Mouse (Mus musculus): Measurements from ENCODE around the gene Chrdl2. TPM values are rescaled to one million over a fixed set of nuclear protein-coding genes. Genes with fewer than 3 reads are reported as not detected.

The Chrdl2 gene
- polyA plus RNA-seq, 1 experiment from 2014 or later, result 2.2 TPM

DNA sequence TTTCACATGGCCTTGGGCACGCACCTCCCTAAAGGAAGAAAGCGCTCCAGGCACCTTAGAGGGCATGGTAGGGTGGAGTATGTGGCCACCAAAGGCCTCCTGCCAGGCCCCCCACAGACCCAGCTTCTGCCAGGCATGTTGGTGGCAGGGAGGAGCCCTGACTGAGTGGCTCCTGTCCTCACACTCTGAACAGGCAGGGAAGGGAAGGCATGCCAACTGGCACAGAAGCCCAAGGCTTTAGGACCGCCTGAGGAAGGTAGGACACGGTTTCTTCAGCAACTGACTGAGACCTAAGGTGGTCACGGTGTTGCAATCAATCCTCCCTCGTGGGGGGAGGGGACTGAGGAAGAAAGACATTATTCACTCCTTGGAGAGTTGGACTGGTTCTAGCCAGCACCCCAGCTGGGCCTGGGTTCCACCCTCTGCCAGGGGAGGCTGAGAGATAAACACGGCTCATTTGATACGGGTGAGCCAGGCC, 8.2 kb downstream of the Chrdl2 start:
- ATAC-seq (ENCODE audit: insufficient number of reproducible peaks, insufficient read depth, low FRiP score, low TSS enrichment, low read depth), result no peak
- Histone ChIP-seq H3K9ac (no peak overlapping the region), H3K27ac (no peak overlapping the region), H3K27me3 (peaks cover 22% of the 10 kb centered on the region), H3K4me2 (no peak overlapping the region), H3K36me3 (no peaks in the 10 kb centered on the region), H3K4me3 (no peak overlapping the region), H3K4me1 (0 out of 2 replicates have a peak, but pooled peaks cover 10% of the 10 kb centered on the region), H3K9me3 (no peaks in the 10 kb centered on the region)
- 49% methylated on average over 8 of the region's 8 CpGs for WGBS

DNA sequence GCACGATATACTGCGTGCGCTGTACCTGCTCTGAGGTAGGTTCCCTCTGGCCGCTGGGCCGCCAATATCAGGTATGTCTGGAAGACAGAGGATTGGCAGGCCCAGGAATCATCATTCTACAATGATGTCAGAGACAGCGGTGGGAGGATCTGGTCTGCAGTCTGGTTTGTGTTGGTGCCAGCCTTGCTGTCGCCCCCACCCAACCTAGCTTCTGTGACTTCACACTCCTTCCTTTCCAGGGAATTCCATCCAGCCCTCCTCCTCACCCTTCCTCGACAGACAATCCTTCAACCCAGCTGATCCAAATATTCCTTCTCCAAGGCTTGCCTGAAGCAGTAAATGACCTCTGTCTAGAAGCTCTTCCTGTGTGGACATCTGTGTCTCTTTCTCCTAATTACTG, 11.1 kb downstream of the Chrdl2 start:
- Histone ChIP-seq H3K4me1 (0 out of 2 replicates have a peak, but pooled peaks cover 6% of the 10 kb centered on the region), H3K9ac (no peak overlapping the region), H3K27ac (no peak overlapping the region), H3K4me2 (no peak overlapping the region), H3K4me3 (no peak overlapping the region), H3K36me3 (no peaks in the 10 kb centered on the region), H3K9me3 (no peaks in the 10 kb centered on the region), H3K27me3 (0 out of 2 replicates have a peak, but pooled peaks cover 5% of the 10 kb centered on the region)
- WGBS, result 79% methylated on average over 8 of the region's 8 CpGs
- ATAC-seq (ENCODE audit: insufficient number of reproducible peaks, insufficient read depth, low FRiP score, low TSS enrichment, low read depth), result no peak

GRCm38 (mm10) chr7:100027353-100027752, 21.4 kb downstream of the Chrdl2 start:
- Histone ChIP-seq H3K4me1 (no peaks in the 10 kb centered on the region), H3K36me3 (no peaks in the 10 kb centered on the region), H3K9ac (no peak overlapping the region), H3K27me3 (no peaks in the 10 kb centered on the region), H3K4me3 (no peak overlapping the region), H3K4me2 (no peak overlapping the region), H3K9me3 (no peaks in the 10 kb centered on the region), H3K27ac (no peak overlapping the region)
- ATAC-seq (ENCODE audit: insufficient number of reproducible peaks, insufficient read depth, low FRiP score, low TSS enrichment, low read depth), result no peak
- WGBS, result 61% methylated on average over 5 of the region's 5 CpGs

- WGBS, result 44% methylated on average over 3 of the region's 3 CpGs
- no peaks in the 10 kb centered on the region for H3K36me3 ChIP-seq
- H3K4me1 ChIP-seq, result no peaks in the 10 kb centered on the region
- no peaks in the 10 kb centered on the region for H3K27me3 ChIP-seq
- no peak overlapping the region for H3K9ac ChIP-seq
- H3K27ac ChIP-seq, result no peak overlapping the region
- H3K9me3 ChIP-seq, result no peaks in the 10 kb centered on the region
- H3K4me2 ChIP-seq, result no peak overlapping the region
- H3K4me3 ChIP-seq, result no peak overlapping the region
- no peak for ATAC-seq (ENCODE audit: insufficient number of reproducible peaks, insufficient read depth, low FRiP score, low TSS enrichment, low read depth)
These were observed 23.3 kb downstream of the Chrdl2 start for GRCm38 (mm10) chr7:100029307-100029706.

GRCm38 (mm10) chr7:100030996-100031749, 25.2 kb downstream of the Chrdl2 start:
- Histone ChIP-seq H3K27me3 (no peaks in the 10 kb centered on the region), H3K9me3 (no peaks in the 10 kb centered on the region), H3K4me3 (no peak overlapping the region), H3K4me1 (0 out of 2 replicates have a peak, but pooled peaks cover 2% of the 10 kb centered on the region), H3K4me2 (no peak overlapping the region), H3K9ac (no peak overlapping the region), H3K36me3 (no peaks in the 10 kb centered on the region), H3K27ac (no peak overlapping the region)
- WGBS, result 80% methylated on average over 8 of the region's 8 CpGs
- ATAC-seq (ENCODE audit: insufficient number of reproducible peaks, insufficient read depth, low FRiP score, low TSS enrichment, low read depth), result no peak

DNA sequence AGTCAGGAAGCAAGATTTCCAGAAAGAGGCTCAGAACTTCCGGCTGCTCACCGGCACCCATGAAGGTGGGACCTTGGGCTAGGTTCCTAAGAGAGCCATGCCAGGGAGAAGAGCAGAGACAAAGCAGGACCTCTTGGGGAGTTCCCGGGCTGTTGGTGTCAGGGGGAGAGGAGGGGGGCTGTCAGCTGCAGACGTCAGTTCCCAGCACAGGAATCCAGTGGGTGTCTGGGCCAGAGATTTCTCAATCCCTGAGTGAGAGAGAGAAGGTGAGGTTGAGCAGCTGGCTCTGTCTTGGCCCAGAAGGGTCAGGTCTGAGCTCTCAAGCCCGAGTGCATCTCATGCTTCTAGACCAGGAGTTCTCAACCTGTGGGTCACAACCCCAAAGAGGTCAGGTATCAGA, 27.7 kb downstream of the Chrdl2 start:
- no peak for ATAC-seq (ENCODE audit: insufficient number of reproducible peaks, insufficient read depth, low FRiP score, low TSS enrichment, low read depth)
- H3K9me3 ChIP-seq, result no peaks in the 10 kb centered on the region
- 70% methylated on average over 5 of the region's 5 CpGs for WGBS
- no peak overlapping the region for H3K27ac ChIP-seq
- 0 out of 2 replicates have a peak, but pooled peaks cover 3% of the 10 kb centered on the region for H3K4me1 ChIP-seq
- no peak overlapping the region for H3K9ac ChIP-seq
- no peak overlapping the region for H3K4me3 ChIP-seq
- H3K4me2 ChIP-seq, result no peak overlapping the region
- H3K27me3 ChIP-seq, result no peaks in the 10 kb centered on the region
- H3K36me3 ChIP-seq, result no peaks in the 10 kb centered on the region

GRCm38 (mm10) chr7:100034815-100035463, 29.0 kb downstream of the Chrdl2 start:
- Histone ChIP-seq H3K9me3 (no peaks in the 10 kb centered on the region), H3K36me3 (no peaks in the 10 kb centered on the region), H3K4me3 (no peak overlapping the region), H3K27ac (no peak overlapping the region), H3K4me1 (0 out of 2 replicates have a peak, but pooled peaks cover 3% of the 10 kb centered on the region), H3K27me3 (no peaks in the 10 kb centered on the region), H3K9ac (no peak overlapping the region), H3K4me2 (no peak overlapping the region)
- no peak for ATAC-seq (ENCODE audit: insufficient number of reproducible peaks, insufficient read depth, low FRiP score, low TSS enrichment, low read depth)
- 75% methylated on average over 11 of the region's 11 CpGs for WGBS

- 74% methylated on average over 6 of the region's 7 CpGs for WGBS
- H3K27me3 ChIP-seq, result no peaks in the 10 kb centered on the region
- ATAC-seq (ENCODE audit: insufficient number of reproducible peaks, insufficient read depth, low FRiP score, low TSS enrichment, low read depth), result no peak
- no peak overlapping the region for H3K4me2 ChIP-seq
- H3K9me3 ChIP-seq, result no peaks in the 10 kb centered on the region
- H3K27ac ChIP-seq, result no peak overlapping the region
- H3K9ac ChIP-seq, result no peak overlapping the region
- H3K36me3 ChIP-seq, result no peaks in the 10 kb centered on the region
- H3K4me1 ChIP-seq, result 0 out of 2 replicates have a peak, but pooled peaks cover 3% of the 10 kb centered on the region
- H3K4me3 ChIP-seq, result no peak overlapping the region
These were observed 30.1 kb downstream of the Chrdl2 start for GRCm38 (mm10) chr7:100036050-100036449.

DNA sequence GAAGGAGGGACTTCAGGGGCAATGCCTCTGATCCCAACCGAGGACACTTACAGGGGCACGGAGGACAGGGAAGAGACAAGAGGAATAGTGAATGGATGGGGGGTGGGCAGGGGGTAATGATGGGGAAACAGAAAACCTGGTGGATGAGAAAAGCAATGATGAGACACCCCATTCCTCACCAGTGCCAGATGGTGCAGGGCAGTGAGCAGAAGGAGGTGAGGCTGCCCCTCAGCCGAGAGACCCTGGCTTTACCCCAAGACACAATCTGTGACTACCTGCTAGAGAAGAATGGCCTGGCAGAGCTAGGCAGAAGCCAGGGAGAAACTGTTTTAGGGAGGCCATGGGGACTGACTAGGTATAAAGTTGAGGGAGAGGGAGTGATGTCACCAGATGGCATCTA, 30.5 kb downstream of the Chrdl2 start:
- no peak overlapping the region for H3K4me3 ChIP-seq
- no peaks in the 10 kb centered on the region for H3K27me3 ChIP-seq
- no peak for ATAC-seq (ENCODE audit: insufficient number of reproducible peaks, insufficient read depth, low FRiP score, low TSS enrichment, low read depth)
- WGBS, result 83% methylated on average over 3 of the region's 3 CpGs
- H3K27ac ChIP-seq, result no peak overlapping the region
- no peak overlapping the region for H3K9ac ChIP-seq
- H3K4me1 ChIP-seq, result 0 out of 2 replicates have a peak, but pooled peaks cover 3% of the 10 kb centered on the region
- H3K4me2 ChIP-seq, result no peak overlapping the region
- no peaks in the 10 kb centered on the region for H3K9me3 ChIP-seq
- no peaks in the 10 kb centered on the region for H3K36me3 ChIP-seq

- Histone ChIP-seq H3K27me3 (peaks cover 7% of the 10 kb centered on the region; the same call in 1 of the 2 replicates), H3K4me3 (peak overlapping the region; percentile 18; the same call in 1 of the 2 replicates), H3K9ac (peak overlapping the region; percentile 51; the same call in 1 of the 2 replicates), H3K9me3 (no peaks in the 10 kb centered on the region), H3K4me1 (peaks cover 11% of the 10 kb centered on the region), H3K27ac (no peak overlapping the region; the same call in 1 of the 2 replicates), H3K4me2 (peak overlapping the region; percentile 47), H3K36me3 (no peaks in the 10 kb centered on the region)
- ATAC-seq (ENCODE audit: insufficient number of reproducible peaks, insufficient read depth, low FRiP score, low TSS enrichment, low read depth), result no peak
- 7% methylated on average over 31 of the region's 31 CpGs for WGBS
These were observed 36.1 kb downstream of the Chrdl2 start for GRCm38 (mm10) chr7:100042120-100042519.

- Histone ChIP-seq H3K9ac (no peak overlapping the region), H3K4me2 (no peak overlapping the region), H3K27me3 (peaks cover 7% of the 10 kb centered on the region; the same call in 1 of the 2 replicates), H3K27ac (no peak overlapping the region), H3K4me3 (no peak overlapping the region), H3K9me3 (no peaks in the 10 kb centered on the region), H3K36me3 (no peaks in the 10 kb centered on the region), H3K4me1 (peaks cover 11% of the 10 kb centered on the region)
- ATAC-seq (ENCODE audit: insufficient number of reproducible peaks, insufficient read depth, low FRiP score, low TSS enrichment, low read depth), result no peak
- WGBS, result 80% methylated on average over 5 of the region's 5 CpGs
These were observed 37.1 kb downstream of the Chrdl2 start for GRCm38 (mm10) chr7:100043096-100043495.
